Comparison of ENCODE assay signal across 9 mouse cellular contexts in the genomic region with DNA sequence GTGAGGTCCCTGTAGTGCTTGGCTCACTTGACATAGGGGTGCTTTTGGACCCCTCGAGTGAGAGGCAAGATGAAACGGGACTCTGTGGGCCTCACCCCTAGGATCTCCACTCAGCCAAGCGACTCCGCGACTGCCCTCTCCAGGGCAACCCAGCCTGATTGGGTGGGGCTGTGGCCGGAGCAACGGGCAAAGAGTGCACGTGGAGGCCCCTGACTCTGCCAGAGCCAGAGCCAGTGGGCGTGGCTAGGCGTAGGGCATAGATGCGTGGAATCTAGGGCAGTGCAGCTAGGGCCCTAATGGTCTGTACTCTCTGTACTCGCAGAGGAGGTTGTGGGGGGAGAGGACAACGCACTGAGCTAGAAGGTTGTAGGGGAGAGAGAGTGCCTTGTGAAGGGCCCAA. TPM values are rescaled to one million over a fixed set of nuclear protein-coding genes. Genes with fewer than 3 reads are reported as not detected.
DNase-seq lines count a peak whose midpoint lies in the region; ATAC-seq and TF ChIP-seq lines count a peak whose summit lies in the region.
"Had no signal": no experiment of that assay in that cellular context is flagged by ENCODE, and none has a peak within 500 bp of the region (broad histone marks: within the 10 kb centered on the region; RNA-seq: fewer than 3 reads in every experiment).

A gene (minus strand): TSS at position 195 of the 400 bp plus-strand sequence.

- no peak within 1 kb of the TSS for H3K4me3 ChIP-seq in embryonic facial prominence, embryonic 14.5 days (ENCODE audit: low read depth, low read length)
- no peak within 1 kb of the TSS for H3K4me3 ChIP-seq in embryonic facial prominence, embryonic 10.5 days
- H3K4me3 ChIP-seq in lung, embryonic 14.5 days (ENCODE audit: low read depth, low read length): no peak within 1 kb of the TSS
- H3K4me3 ChIP-seq: limb, embryonic 12.5 days had no signal

- no peak within 1 kb of the TSS for H3K9ac ChIP-seq in embryonic facial prominence, embryonic 14.5 days (ENCODE audit: low read depth, low read length)
- H3K9ac ChIP-seq in lung, embryonic 14.5 days: no peak within 1 kb of the TSS
- H3K9ac ChIP-seq: limb, embryonic 12.5 days had no signal

- no peaks in the 10 kb centered on the region for H3K9me3 ChIP-seq in embryonic facial prominence, embryonic 14.5 days (ENCODE audit: control insufficient read depth, low read length)
- no peaks in the 10 kb centered on the region for H3K9me3 ChIP-seq in embryonic facial prominence, embryonic 10.5 days
- no peaks in the 10 kb centered on the region for H3K9me3 ChIP-seq in lung, embryonic 14.5 days (ENCODE audit: low read depth, low read length)
- H3K9me3 ChIP-seq: limb, embryonic 12.5 days had no signal

- H3K4me1 ChIP-seq in embryonic facial prominence, embryonic 14.5 days (ENCODE audit: control insufficient read depth, insufficient read depth, low read length): peaks cover 11% of the 10 kb centered on the region
- H3K4me1 ChIP-seq in embryonic facial prominence, embryonic 10.5 days: peaks cover 22% of the 10 kb centered on the region
- H3K4me1 ChIP-seq in lung, embryonic 14.5 days (ENCODE audit: insufficient read depth): peaks cover 12% of the 10 kb centered on the region

- H3K27ac ChIP-seq in embryonic facial prominence, embryonic 14.5 days (replicated peaks; ENCODE audit: low read depth, low read length): no peak within 1 kb of the TSS
- no peak within 1 kb of the TSS for H3K27ac ChIP-seq in embryonic facial prominence, embryonic 10.5 days (replicated peaks)
- H3K27ac ChIP-seq in lung, embryonic 14.5 days (ENCODE audit: low read depth): no peak within 1 kb of the TSS
- H3K27ac ChIP-seq: limb, embryonic 12.5 days had no signal

- no peaks in the 10 kb centered on the region for H3K27me3 ChIP-seq in embryonic facial prominence, embryonic 14.5 days (replicated peaks; ENCODE audit: control insufficient read depth, insufficient read depth, low read length)
- H3K27me3 ChIP-seq in embryonic facial prominence, embryonic 10.5 days (replicated peaks; ENCODE audit: low read depth, poor library complexity, severe bottlenecking): peaks cover 39% of the 10 kb centered on the region
- H3K27me3 ChIP-seq in lung, embryonic 14.5 days (ENCODE audit: insufficient read depth, low read length): no peaks in the 10 kb centered on the region
- H3K27me3 ChIP-seq: limb, embryonic 12.5 days had no signal

- peaks cover 2% of the 10 kb centered on the region; the same call in 1 of the 2 replicates for H3K36me3 ChIP-seq in embryonic facial prominence, embryonic 14.5 days (ENCODE audit: control insufficient read depth, insufficient read depth, low read length)
- peaks cover 12% of the 10 kb centered on the region; the same call in 1 of the 2 replicates for H3K36me3 ChIP-seq in embryonic facial prominence, embryonic 10.5 days (replicated peaks)
- peaks cover 26% of the 10 kb centered on the region for H3K36me3 ChIP-seq in lung, embryonic 14.5 days (ENCODE audit: insufficient read depth)

- 48% methylated on average over 10 of the region's 13 CpGs for WGBS in embryonic facial prominence, embryonic 14.5 days
- WGBS in embryonic facial prominence, embryonic 10.5 days: 52% methylated on average over 13 of the region's 13 CpGs
- 33% methylated on average over 13 of the region's 13 CpGs for WGBS in lung, embryonic 14.5 days

- DNase-seq in embryonic facial prominence, embryonic 14.5 days (ENCODE audit: low spot score): no peak
- DNase-seq in embryonic facial prominence, embryonic 10.5 days (ENCODE audit: low spot score): no peak
- DNase-seq in lung, embryonic 14.5 days: peak; percentile 38
- no peak for DNase-seq in lung, postnatal 14 days
- DNase-seq in kidney, adult 9 months: peak; percentile 65
- DNase-seq in lung, postnatal 36 days: peak; percentile 39
- no peak for DNase-seq in cerebellum, adult 18-20 months
- no peak for DNase-seq in thymus, postnatal 14 days

- H3K4me2 ChIP-seq in embryonic facial prominence, embryonic 14.5 days (ENCODE audit: low read depth, low read length): no peak within 1 kb of the TSS
- H3K4me2 ChIP-seq in lung, embryonic 14.5 days: no peak within 1 kb of the TSS
- H3K4me2 ChIP-seq: limb, embryonic 12.5 days had no signal

- peak; percentile 30; the same call in 1 of the 2 replicates for ATAC-seq in embryonic facial prominence, embryonic 14.5 days (ENCODE audit: low read depth)
- peak; percentile 9; the same call in 1 of the 2 replicates for ATAC-seq in lung, embryonic 14.5 days (ENCODE audit: insufficient read depth)

- no peak for TF ChIP-seq CTCF in lung, embryonic 14.5 days (IDR thresholded peaks at IDR 0.05; ENCODE audit: low read depth)

RNA-seq across cellular contexts. Expression of the gene that starts here (rescaled TPM):
- 0.60 and 1.5 TPM in 2 replicates for polyA plus RNA-seq in embryonic facial prominence, embryonic 14.5 days (2014; fragmentation: Nextera tagmentation; extraction: Ambion mirVana)
- 0.28 and 0.41 TPM in 2 replicates for polyA plus RNA-seq in embryonic facial prominence, embryonic 10.5 days (2016; fragmentation: Nextera tagmentation; extraction: Ambion mirVana)
- 0.63 and 0.77 TPM in 2 replicates for polyA plus RNA-seq in lung, embryonic 14.5 days (2014; fragmentation: Nextera tagmentation; extraction: Ambion mirVana)

Comparison
In these comparisons a context has a peak if more than half of its experiments do, and no peak if none do; other contexts are left out.
1. DNase-seq: peak in kidney, adult 9 months (single experiment) and lung, postnatal 36 days (single experiment); none in embryonic facial prominence, embryonic 14.5 days (single experiment), embryonic facial prominence, embryonic 10.5 days (single experiment), lung, postnatal 14 days (single experiment), cerebellum, adult 18-20 months (0 of 2) and thymus, postnatal 14 days (single experiment).
2. Peak in DNase-seq and ATAC-seq in lung, embryonic 14.5 days; RNA of the gene not detected or under 1 TPM.